Mouse (Mus musculus) myocyte (in vitro differentiated cells): ENCODE results near the gene Zfpl1. TPM values are rescaled to one million over a fixed set of nuclear protein-coding genes. Genes with fewer than 3 reads are reported as not detected.
A peak's percentile ranks its signal among the peaks of the same experiment; 100 is the strongest.

Experiments
- H3K27me3 ChIP-seq: one replicate; pipeline ENCODE4 v1.6.1; 2011; ENCODE audit not compliant: control insufficient read depth, insufficient read depth, insufficient read length
- H3K36me3 ChIP-seq: one replicate; pipeline ENCODE4 v1.6.1; 2011; ENCODE audit not compliant: control insufficient read depth, insufficient read depth
- H3K4me2 ChIP-seq: one replicate; pipeline ENCODE4 v1.6.1; 2011; ENCODE audit warnings: low read depth, control low read depth
- H3K4me3 ChIP-seq: one replicate; pipeline ENCODE4 v1.5.1; 2011; ENCODE audit warnings: mild to moderate bottlenecking, control low read depth, moderate library complexity
- H3K79me2 ChIP-seq: one replicate; pipeline ENCODE4 v1.6.1; 2011; ENCODE audit not compliant: control insufficient read depth, insufficient read depth
- H3ac ChIP-seq: one replicate; pipeline ENCODE4 v1.6.1; 2011; ENCODE audit not compliant: control insufficient read depth, insufficient read length
- CEBPB ChIP-seq: IDR thresholded peaks from 2 replicates; pipeline ENCODE4 v1.6.1; 2011; ENCODE audit warnings: mild to moderate bottlenecking, moderate library complexity; ENCODE audit not compliant: poor library complexity, insufficient read depth, severe bottlenecking
- E2F4 ChIP-seq: IDR thresholded peaks from one replicate; pipeline ENCODE4 v1.6.1; 2011; ENCODE audit warnings: mild to moderate bottlenecking, control low read depth, moderate library complexity; ENCODE audit not compliant: insufficient read depth
- MAX ChIP-seq: IDR thresholded peaks from one replicate; pipeline ENCODE4 v1.6.1; 2011; ENCODE audit warnings: low read depth, mild to moderate bottlenecking, control low read depth
- MYOD1 ChIP-seq, 3 experiments: IDR thresholded peaks; one replicate each; pipeline ENCODE4 v1.6.1; 2011; ENCODE audit warnings: control low read depth in 2 of 3, low read depth in 2 of 3, mild to moderate bottlenecking in 2 of 3, moderate library complexity in 1 of 3; ENCODE audit not compliant: insufficient read length in 2 of 3, control insufficient read depth in 1 of 3
- MYOG ChIP-seq, 3 experiments: IDR thresholded peaks; one replicate each; pipeline ENCODE4 v1.6.1; 2011; ENCODE audit warnings: control low read depth in 2 of 3, low read depth in 2 of 3, mild to moderate bottlenecking in 2 of 3; ENCODE audit not compliant: insufficient read length in 2 of 3, control insufficient read depth in 1 of 3, insufficient read depth in 1 of 3
- POLR2A ChIP-seq: IDR thresholded peaks from one replicate; pipeline ENCODE4 v1.6.1; 2011; ENCODE audit warnings: low read depth, mild to moderate bottlenecking, control low read depth, moderate library complexity; ENCODE audit not compliant: insufficient read length
- POLR2AphosphoS2 ChIP-seq: IDR thresholded peaks from one replicate; pipeline ENCODE4 v1.6.1; 2011; ENCODE audit warnings: low read depth, control low read depth; ENCODE audit not compliant: insufficient read length
- REST ChIP-seq: IDR thresholded peaks from one replicate; pipeline ENCODE4 v1.6.1; 2011; ENCODE audit warnings: mild to moderate bottlenecking, control low read depth, moderate library complexity; ENCODE audit not compliant: insufficient read depth, insufficient read length
- SRF ChIP-seq: IDR thresholded peaks from one replicate; pipeline ENCODE4 v1.6.1; 2011; ENCODE audit warnings: low read depth; ENCODE audit not compliant: control insufficient read depth, insufficient read length
- TCF12 ChIP-seq: IDR thresholded peaks from one replicate; pipeline ENCODE4 v1.6.1; 2011; ENCODE audit warnings: mild to moderate bottlenecking, control low read depth; ENCODE audit not compliant: poor library complexity, insufficient read depth, severe bottlenecking
- TCF3 ChIP-seq: IDR thresholded peaks from one replicate; pipeline ENCODE4 v1.6.1; 2011; ENCODE audit warnings: low read depth, control low read depth; ENCODE audit not compliant: insufficient read length
- USF1 ChIP-seq: IDR thresholded peaks from one replicate; pipeline ENCODE4 v1.6.1; 2011; ENCODE audit warnings: low read depth, mild to moderate bottlenecking, control low read depth, moderate library complexity
- polyA plus RNA-seq: library from polyadenylated mRNA; unstranded; fragments of >200 nt; fragmentation: generic; extraction: Trizol; gene quantifications from one replicate; pipeline ENCODE4 v1.2.1, GENCODE M21; 2012; ENCODE audit warnings: missing spikeins

The Zfpl1 gene
- polyA plus RNA-seq, 1 experiment = 68.5 TPM

DNA sequence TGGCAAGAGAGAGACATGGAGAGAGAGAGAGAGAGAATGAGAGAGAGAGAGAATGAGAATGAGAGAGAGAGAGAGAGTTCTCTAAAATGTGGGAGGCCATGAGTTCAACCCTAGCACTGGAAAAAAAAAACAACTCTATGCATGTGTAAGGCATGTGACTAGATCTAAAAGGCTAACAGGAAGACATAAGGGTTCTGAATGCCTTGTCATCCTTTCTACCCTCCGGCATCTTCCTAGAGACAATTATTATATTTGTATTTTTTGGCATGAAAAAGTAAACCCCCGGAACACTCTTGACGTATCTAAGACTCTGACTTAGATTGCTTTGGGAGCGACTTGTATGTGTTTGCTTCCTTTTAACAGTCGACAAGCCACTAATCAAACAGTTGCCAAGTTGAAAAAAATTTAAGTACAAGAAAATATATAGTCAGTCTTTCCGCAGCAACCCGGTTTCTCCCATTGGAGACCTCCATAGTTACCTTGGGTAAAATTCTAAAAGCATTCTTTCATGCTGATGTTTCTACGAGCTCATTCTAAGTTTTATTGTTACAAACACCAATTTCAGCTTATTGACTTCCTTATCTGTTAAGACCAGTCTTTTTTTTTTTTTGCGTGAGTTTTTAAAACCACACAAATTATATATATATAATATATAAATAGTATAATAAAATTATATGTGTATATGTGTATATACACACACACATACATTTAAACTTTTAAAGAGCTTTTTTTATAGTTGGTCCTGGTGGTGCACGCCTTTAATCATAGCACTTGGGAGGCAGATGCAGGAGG, 42.2 kb upstream of the Zfpl1 start:
- Histone ChIP-seq H3K79me2 (no peaks in the 10 kb centered on the region), H3K36me3 (peaks cover 4% of the 10 kb centered on the region), H3K27me3 (no peaks in the 10 kb centered on the region), H3K4me3 (peak overlapping the region; percentile 47), H3K4me2 (peak overlapping the region; percentile 84), H3ac (no peak overlapping the region)
- no peak for TF ChIP-seq MYOD1 (IDR thresholded peaks at IDR 0.05; ENCODE audit: control insufficient read depth in 1 of 3, insufficient read length in 2 of 3, low read depth in 2 of 3)
- no peak for TF ChIP-seq TCF3
- TF ChIP-seq TCF12 = no peak
- no peak for TF ChIP-seq REST

DNA sequence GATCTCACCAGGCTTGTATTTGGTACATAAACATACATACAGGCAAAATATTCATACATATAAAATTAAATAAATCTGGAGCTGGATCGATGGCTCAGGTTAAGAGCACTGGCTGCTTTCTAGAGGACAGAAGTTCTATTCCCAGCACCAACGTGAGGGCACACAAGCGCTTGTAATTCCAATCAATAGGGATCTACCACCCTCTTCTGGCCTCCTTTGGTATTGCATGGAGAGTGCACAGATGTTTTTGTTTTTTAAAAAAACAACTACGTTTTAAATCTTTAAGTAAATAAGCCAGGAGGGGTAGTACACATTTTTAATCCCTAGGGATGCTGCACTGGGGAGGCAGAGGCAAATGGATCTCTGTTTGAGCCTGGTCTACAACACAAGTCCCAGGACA, 41.5 kb upstream of the Zfpl1 start:
- Histone ChIP-seq H3K4me2 (no peak overlapping the region), H3K4me3 (no peak overlapping the region), H3K36me3 (peaks cover 4% of the 10 kb centered on the region), H3ac (no peak overlapping the region), H3K27me3 (no peaks in the 10 kb centered on the region), H3K79me2 (no peaks in the 10 kb centered on the region)
- TF ChIP-seq MYOD1 (IDR thresholded peaks at IDR 0.05; ENCODE audit: control insufficient read depth in 1 of 3, insufficient read length in 2 of 3, low read depth in 2 of 3) (no peak), REST (no peak), CEBPB (no peak), POLR2AphosphoS2 (no peak), MYOG (IDR thresholded peaks at IDR 0.05; ENCODE audit: control insufficient read depth in 1 of 3, insufficient read depth in 1 of 3, insufficient read length in 2 of 3, low read depth in 2 of 3) (no peak), USF1 (no peak), MAX (no peak), POLR2A (no peak)

DNA sequence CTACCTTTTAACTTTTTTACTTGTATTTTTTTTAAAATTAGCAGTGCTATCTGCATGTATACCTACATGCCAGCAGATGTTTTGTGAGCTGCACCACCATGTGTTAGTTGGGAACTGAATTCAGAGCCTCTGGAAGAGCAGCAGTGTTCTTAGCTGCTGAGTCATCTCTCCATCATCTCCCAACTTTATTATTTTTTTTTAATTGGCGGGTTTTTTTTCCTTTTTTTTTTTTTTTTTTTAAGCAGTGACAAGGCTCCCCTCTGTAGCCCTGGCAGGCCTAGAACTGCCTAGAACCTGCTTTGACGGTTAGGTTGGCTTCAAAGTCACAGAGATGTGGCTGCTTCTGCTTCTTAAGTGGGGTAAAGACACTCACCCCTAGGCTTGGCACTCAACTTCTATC, 40.1 kb upstream of the Zfpl1 start:
- peaks cover 4% of the 10 kb centered on the region for H3K36me3 ChIP-seq
- H3K27me3 ChIP-seq = no peaks in the 10 kb centered on the region
- no peak overlapping the region for H3K4me3 ChIP-seq
- H3K4me2 ChIP-seq = no peak overlapping the region
- H3K79me2 ChIP-seq = no peaks in the 10 kb centered on the region
- no peak overlapping the region for H3ac ChIP-seq
- TF ChIP-seq MYOD1 (IDR thresholded peaks at IDR 0.05; ENCODE audit: control insufficient read depth in 1 of 3, insufficient read length in 2 of 3, low read depth in 2 of 3) (no peak), USF1 (no peak), MYOG (IDR thresholded peaks at IDR 0.05; ENCODE audit: control insufficient read depth in 1 of 3, insufficient read depth in 1 of 3, insufficient read length in 2 of 3, low read depth in 2 of 3) (no peak), TCF12 (no peak), MAX (no peak), CEBPB (no peak), TCF3 (no peak)

DNA sequence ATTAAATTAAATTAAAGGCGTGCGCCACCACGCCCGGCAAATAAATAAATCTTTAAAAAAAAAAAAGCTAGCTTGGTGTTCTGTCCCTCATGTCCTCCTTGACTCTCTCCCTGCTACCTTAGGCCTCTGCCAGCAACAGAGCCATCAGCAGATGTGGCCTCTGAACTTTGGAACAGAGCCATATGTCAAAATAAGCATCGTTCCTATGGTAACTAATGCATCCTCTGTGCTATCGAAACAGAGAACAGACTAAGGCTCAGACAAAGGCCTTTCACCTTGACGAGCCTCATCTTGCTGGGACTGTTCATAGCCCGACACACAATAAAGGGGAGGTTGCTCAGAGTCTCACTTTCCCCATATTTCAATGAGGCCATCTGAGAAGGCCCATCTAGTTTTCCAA, 38.6 kb upstream of the Zfpl1 start:
- TF ChIP-seq POLR2A (no peak), MYOD1 (IDR thresholded peaks at IDR 0.05; ENCODE audit: control insufficient read depth in 1 of 3, insufficient read length in 2 of 3, low read depth in 2 of 3) (no peak), TCF12 (no peak), POLR2AphosphoS2 (no peak), E2F4 (no peak), SRF (no peak), REST (no peak), CEBPB (no peak), TCF3 (no peak), MYOG (IDR thresholded peaks at IDR 0.05; ENCODE audit: control insufficient read depth in 1 of 3, insufficient read depth in 1 of 3, insufficient read length in 2 of 3, low read depth in 2 of 3) (no peak), MAX (no peak), USF1 (no peak)

DNA sequence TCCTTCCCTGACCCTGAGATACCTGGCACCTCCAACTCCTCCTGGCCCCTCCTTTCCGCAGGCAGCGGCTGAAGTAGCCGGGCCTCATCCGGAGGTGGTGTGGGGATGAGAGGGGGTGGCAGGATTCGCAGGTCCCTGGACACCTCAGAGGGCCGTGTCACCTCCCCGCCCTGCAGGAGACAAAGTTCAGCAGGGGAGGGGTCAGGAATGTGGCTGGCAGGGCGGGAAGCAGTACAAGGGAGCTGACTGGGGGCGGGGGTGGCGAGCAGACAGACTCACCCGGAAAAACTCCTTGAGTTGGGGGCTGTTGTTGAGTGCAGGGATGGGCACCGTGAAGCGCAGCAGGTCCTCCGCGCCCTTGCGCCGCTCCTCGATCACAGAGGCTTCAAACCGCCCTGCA, 37.0 kb upstream of the Zfpl1 start:
- no peaks in the 10 kb centered on the region for H3K27me3 ChIP-seq
- H3K4me3 ChIP-seq = no peak overlapping the region
- no peak overlapping the region for H3ac ChIP-seq
- no peak overlapping the region for H3K4me2 ChIP-seq
- peaks cover 10% of the 10 kb centered on the region for H3K79me2 ChIP-seq
- peaks cover 4% of the 10 kb centered on the region for H3K36me3 ChIP-seq
- TF ChIP-seq E2F4 (no peak), USF1 (no peak), MAX (no peak), POLR2AphosphoS2 (no peak), MYOD1 (IDR thresholded peaks at IDR 0.05; ENCODE audit: control insufficient read depth in 1 of 3, insufficient read length in 2 of 3, low read depth in 2 of 3) (no peak), REST (no peak), TCF3 (no peak), POLR2A (no peak), MYOG (IDR thresholded peaks at IDR 0.05; ENCODE audit: control insufficient read depth in 1 of 3, insufficient read depth in 1 of 3, insufficient read length in 2 of 3, low read depth in 2 of 3) (no peak), TCF12 (no peak)

More for the DNA sequence above, 38.6 kb upstream of the Zfpl1 start:
- Histone ChIP-seq H3K27me3 (no peaks in the 10 kb centered on the region), H3K79me2 (no peaks in the 10 kb centered on the region), H3K36me3 (peaks cover 4% of the 10 kb centered on the region), H3ac (no peak overlapping the region), H3K4me3 (no peak overlapping the region), H3K4me2 (no peak overlapping the region)
